Mouse (Mus musculus) layer of hippocampus, adult 9-11 months (tissue): ENCODE data around the gene Dhx33.
A peak's percentile ranks its signal among the peaks of the same experiment; 100 is the strongest.

Experiments used
- DNase-seq: peaks from one replicate; pipeline ENCODE4 v3.0.0; 2022

The Dhx33 gene

GRCm38 (mm10) chr11:71004316-71004773 is at the start of gene Dhx33:
TSS of gene Dhx33 (minus strand) at chr11:71004437.
- peak; percentile 99 for DNase-seq

- DNase-seq = no peak
These were observed 48.3 kb upstream of the Dhx33 start for GRCm38 (mm10) chr11:71052554-71052953.

- DNase-seq = no peak
These were observed 35.5 kb upstream of the Dhx33 start for GRCm38 (mm10) chr11:71039526-71040298.

- DNase-seq = peak; percentile 71
These were observed 29.0 kb upstream of the Dhx33 start, which contains the start of gene 6330403K07Rik for GRCm38 (mm10) chr11:71033163-71033761. TSS of gene 6330403K07Rik (minus strand) at chr11:71033513.

- peak; percentile 32 for DNase-seq
These were observed 28.4 kb upstream of the Dhx33 start for GRCm38 (mm10) chr11:71032491-71033162.

- no peak for DNase-seq
These were observed 27.8 kb upstream of the Dhx33 start for GRCm38 (mm10) chr11:71032070-71032469.

GRCm38 (mm10) chr11:71029403-71030118 is 25.3 kb upstream of the Dhx33 start:
- DNase-seq = no peak

- DNase-seq = no peak
These were observed 24.0 kb upstream of the Dhx33 start for GRCm38 (mm10) chr11:71028280-71028679.

GRCm38 (mm10) chr11:71019201-71020068 is 15.2 kb upstream of the Dhx33 start, which contains the start of the genes Mis12 and Derl2:
TSS of gene Mis12 (plus strand) at chr11:71019611.
TSS of gene Derl2 (minus strand) at chr11:71019841.
- peak; percentile 100 for DNase-seq

GRCm38 (mm10) chr11:71018416-71019200 is 14.4 kb upstream of the Dhx33 start:
- DNase-seq = peak; percentile 21

- DNase-seq = no peak
These were observed 12.8 kb upstream of the Dhx33 start for GRCm38 (mm10) chr11:71017051-71017450.

GRCm38 (mm10) chr11:71012743-71013142 is 8.5 kb upstream of the Dhx33 start:
- no peak for DNase-seq

- no peak for DNase-seq
These were observed 4.1 kb upstream of the Dhx33 start for GRCm38 (mm10) chr11:71008321-71008720.

- DNase-seq = no peak
These were observed 3.6 kb upstream of the Dhx33 start for GRCm38 (mm10) chr11:71007831-71008230.

- no peak for DNase-seq
These were observed 2.8 kb upstream of the Dhx33 start for GRCm38 (mm10) chr11:71007026-71007425.

- no peak for DNase-seq
These were observed 809 bp upstream of the Dhx33 start for GRCm38 (mm10) chr11:71005046-71005445.

GRCm38 (mm10) chr11:71003611-71004315 is 474 bp downstream of the Dhx33 start:
- no peak for DNase-seq

- DNase-seq = peak; percentile 85
These were observed 3.1 kb downstream of the Dhx33 start for GRCm38 (mm10) chr11:71001167-71001566.

- peak; percentile 93 for DNase-seq
These were observed 21.5 kb downstream of the Dhx33 start, which contains the start of gene C1qbp for GRCm38 (mm10) chr11:70982557-70983228. TSS of gene C1qbp (minus strand) at chr11:70983026.

- no peak for DNase-seq
These were observed 22.2 kb downstream of the Dhx33 start for GRCm38 (mm10) chr11:70982030-70982429.
